Mouse (Mus musculus): ENCODE measurements at regions not wholly inside any gene's neighbourhood (a gene's known extent, or its start where the extent isn't known, plus 50 kb on each side); places are given as distances from the start of the nearest gene placed in this dataset.

DNA sequence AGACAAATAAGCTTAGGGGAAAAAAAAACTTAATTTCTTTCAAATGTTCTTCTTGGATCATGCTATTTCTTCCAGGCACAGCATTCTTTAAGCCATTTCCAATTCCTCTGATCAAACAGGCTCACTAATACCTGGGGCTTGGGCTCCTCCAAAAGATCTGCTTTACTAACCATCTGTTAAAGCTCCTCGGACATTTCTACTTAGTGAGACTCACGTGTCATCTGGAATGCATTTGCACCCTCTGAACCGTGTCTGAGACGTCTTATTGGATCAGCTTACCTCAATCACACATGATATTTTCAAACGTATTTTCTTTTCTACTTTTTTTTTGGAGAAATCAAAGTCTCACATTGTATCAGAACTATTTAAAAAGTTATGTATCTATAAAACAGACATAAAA, 132.4 kb downstream of the Npr3 start:
- no peak for DNase-seq (ENCODE audit: low spot score)

GRCm38 (mm10) chr15:11770596-11770995, 136.5 kb downstream of the Npr3 start:
- peak; percentile 58 for DNase-seq (ENCODE audit: low spot score)

DNA sequence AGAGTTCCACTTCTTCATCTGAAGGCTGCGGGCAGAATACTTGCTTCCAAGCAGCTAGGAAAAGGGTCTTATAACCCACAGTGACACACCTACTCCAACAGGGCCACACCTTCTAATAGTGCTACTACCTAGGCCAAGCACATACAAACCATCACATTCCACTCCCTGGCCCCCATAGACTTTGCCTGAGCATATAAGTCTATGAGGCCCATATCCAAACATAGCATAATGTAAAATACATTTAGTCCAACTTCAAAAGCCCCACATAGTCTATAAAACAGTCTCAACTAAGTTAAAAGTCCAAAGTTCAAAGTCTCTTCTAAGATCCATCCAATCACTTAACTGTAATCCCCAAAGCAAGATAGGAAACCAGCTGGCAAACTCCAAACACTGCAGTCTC, 149.1 kb downstream of the Npr3 start:
- no peak for DNase-seq (ENCODE audit: low spot score)

- DNase-seq (ENCODE audit: low spot score): no peak
Observed at GRCm38 (mm10) chr15:11756786-11757185, 150.3 kb downstream of the Npr3 start.

- DNase-seq (ENCODE audit: low spot score): peak; percentile 84
Observed at GRCm38 (mm10) chr15:11753216-11753615, 153.9 kb downstream of the Npr3 start.

GRCm38 (mm10) chr15:11750893-11751292, 156.2 kb downstream of the Npr3 start:
- no peak for DNase-seq (ENCODE audit: low spot score)

DNA sequence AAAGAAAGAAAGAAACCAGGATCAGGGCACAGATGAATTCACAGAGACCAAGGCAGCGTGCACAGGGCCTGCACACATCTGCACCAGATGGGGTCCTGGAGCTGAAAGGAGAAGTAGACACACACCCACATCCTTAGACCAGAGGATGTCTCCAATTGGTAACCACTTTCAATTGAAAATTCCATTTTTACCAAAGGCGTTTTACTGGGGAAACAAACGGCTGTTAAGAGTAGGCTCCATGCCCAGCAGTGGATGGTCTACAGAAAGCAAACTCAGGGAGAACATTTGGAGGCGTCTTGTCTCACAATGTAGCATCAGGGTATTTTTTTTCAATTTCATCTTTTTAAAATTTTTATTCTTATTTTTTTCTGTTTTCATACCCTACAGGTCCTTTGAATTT, 157.6 kb downstream of the Npr3 start:
- DNase-seq (ENCODE audit: low spot score): no peak

DNA sequence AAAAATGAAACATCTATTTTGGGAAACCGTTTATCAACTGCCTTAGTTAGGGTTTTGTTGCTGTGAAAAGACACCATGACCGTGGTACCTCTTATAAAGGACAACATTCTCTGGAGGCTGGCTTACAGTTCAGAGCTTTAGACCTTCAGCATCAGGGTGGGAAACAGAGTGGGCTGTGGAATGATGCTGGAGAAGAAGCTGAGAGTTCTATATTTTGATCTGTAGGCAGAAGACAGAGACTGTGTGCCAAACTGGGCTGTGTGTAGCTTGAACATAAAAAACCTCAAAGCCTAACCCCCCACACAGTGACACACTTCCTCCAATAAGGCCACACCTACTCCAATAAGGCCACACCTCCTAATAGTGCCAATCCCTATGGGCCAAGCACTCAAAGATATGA, 158.8 kb downstream of the Npr3 start:
- no peak for DNase-seq (ENCODE audit: low spot score)

DNA sequence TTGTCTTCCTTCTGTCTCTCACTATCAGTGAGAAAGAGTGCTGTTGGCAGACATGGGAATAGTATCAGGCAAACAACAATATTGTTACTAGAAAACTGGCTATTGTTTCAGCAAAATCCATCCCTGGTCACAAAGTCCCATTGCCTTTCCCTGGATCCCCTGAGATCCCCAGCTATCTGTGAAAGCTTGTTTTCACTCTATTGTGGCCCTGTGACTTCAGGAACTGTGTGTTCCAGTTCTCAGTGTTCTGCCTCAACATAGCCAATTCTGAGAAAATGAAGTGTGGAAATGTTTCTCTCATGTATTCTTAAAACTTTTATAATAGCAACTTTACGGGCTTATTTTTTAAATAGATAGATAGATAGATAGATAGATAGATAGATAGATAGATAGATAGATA, 160.3 kb downstream of the Npr3 start:
- no peak for DNase-seq (ENCODE audit: low spot score)

DNA sequence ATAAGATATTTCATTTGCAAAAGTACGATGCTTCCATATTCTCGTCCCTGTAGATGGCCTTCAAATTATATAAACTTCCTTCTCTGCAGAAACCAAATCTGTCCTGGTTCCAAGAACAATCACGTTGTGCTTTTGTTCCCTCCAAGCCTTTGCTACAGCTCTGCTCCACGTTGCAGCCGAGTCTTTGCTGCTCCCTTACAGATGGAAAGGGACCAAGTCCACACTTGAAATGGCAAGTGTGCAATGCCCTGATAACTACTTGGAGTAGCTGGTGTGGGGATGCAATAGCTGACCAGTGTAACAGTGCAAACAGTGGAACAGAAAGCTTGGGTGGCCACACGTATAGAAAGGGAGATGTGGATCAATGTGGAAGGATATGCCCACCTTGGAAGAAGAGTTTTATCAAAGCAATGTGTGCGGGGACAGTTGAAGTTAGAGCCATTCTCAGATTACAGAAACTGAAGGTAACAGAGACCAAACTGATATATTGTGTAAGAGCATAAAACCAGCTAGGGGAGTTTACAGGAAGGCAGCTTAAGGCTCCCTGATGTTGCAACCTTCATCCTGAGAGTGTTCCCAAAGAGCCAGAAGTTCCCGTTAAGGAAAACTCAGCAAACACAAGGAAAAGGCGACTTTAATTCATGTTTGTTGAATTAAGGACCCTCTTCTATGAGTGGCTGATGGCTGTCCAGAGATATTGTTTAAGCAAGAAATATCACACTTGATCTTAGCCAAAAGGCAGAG, 161.3 kb downstream of the Npr3 start:
- DNase-seq (ENCODE audit: low spot score): no peak

DNA sequence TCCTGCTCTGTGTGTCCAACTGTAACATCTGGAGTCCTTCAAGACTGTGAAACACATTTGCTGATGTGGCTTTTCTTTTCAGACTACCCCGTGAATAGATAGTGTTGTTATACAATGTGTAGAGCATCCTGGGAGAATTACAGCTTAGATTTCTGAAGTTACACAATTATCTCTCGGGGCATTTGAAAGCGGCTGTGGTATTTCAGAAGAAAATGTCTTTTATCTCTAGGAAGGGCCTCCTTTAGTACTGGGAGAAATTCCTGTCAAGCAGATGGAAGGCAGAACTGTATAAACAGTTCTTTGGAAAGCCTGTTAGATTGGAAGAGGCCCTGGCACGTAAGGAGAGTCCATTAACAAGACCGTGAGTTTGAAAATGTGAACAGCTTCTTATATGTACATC, 162.2 kb downstream of the Npr3 start:
- no peak for DNase-seq (ENCODE audit: low spot score)

DNA sequence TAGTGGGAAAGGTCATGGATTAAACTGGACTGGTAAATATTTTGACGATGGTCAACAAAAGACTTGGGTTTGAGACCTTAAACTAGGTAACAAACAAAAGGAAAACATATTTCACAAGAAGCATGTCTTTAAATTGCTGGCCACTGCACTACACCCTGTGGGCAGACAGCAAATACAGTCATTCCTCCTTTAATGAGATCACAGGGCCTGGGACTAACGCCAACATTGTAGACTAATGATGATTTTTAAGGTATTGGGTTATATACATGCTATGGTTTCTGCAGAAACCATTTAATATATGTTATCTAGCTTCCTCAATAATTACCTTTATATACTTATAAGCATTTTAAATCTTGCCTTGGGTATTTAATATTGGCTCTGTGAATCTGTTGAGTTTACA, 162.8 kb downstream of the Npr3 start:
- DNase-seq (ENCODE audit: low spot score): peak; percentile 20

GRCm38 (mm10) chr15:11742820-11743219, 164.3 kb downstream of the Npr3 start:
- DNase-seq (ENCODE audit: low spot score): no peak

DNA sequence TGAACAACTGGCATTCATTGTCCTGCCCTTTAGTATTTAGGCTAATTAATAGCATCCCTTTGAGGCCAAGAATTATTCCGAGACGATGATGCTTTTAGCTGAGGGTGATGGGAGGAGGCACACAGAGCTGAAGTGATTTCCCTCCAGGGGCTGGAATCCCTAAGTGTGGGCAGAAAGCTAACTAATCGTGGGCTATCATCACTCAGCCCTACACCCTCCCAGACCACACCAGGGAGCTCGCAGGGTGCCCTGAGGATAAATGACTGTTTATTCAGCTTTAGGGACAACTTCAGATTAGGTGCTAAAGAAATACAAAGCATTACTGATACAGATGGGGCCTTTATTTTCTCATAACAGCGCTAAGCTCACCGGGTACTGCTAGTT, 164.7 kb downstream of the Npr3 start:
- no peak for DNase-seq (ENCODE audit: low spot score)

- no peak for DNase-seq (ENCODE audit: low spot score)
Observed at GRCm38 (mm10) chr15:11741598-11742345, 165.3 kb downstream of the Npr3 start.

GRCm38 (mm10) chr15:11737436-11738000, 169.6 kb downstream of the Npr3 start:
- no peak for DNase-seq (ENCODE audit: low spot score)

DNA sequence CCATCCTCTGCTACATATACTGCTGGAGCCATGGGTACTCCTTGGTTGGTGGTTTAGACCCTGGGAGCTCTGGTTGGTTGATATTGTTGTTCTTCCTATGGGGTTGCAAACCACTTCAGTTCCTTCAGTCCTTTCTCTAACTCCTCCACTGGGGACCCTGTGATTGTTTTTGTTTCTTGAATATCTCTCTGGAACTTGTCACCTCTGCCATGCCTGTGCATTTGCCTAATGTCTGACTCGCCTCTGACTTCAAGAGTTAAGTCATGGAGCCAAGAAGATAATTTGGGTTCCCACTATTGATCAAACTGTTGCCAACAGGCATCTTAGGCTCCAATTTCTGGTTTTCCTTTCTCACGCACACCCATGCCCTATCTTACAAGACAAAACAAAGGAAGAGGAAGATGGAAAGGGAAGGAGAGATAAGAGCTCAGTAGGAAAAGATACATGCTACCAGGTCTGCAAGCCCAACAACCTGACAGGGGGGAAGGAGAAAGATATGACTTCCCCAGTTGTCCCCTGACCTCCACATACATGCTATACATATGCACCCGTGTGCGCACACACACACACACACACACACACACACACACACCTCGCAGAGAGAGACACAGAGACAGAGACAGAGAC, 172.3 kb downstream of the Npr3 start:
- no peak for DNase-seq (ENCODE audit: low spot score)

DNA sequence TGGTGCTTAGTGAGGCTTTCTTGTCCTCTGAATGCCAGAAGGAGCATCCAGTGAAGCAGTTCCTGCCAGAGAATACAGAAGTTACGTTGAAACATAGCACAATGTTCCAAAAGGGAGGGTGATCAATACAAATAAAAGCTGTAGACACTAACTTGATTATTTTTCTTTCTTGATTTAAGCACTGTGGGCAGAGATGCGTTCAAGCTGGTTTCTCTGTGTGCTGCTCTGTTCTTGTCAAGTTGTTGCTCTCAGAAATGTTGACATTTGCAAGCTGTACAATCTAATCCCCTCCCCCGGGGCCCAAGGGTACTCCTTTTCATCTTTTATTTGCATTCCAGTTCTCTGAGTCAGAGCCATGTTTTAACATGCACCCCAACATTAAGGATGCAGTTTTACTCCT, 177.7 kb downstream of the Npr3 start:
- DNase-seq (ENCODE audit: low spot score): no peak

GRCm38 (mm10) chr15:11725620-11726530, 181.2 kb downstream of the Npr3 start:
- no peak for DNase-seq (ENCODE audit: low spot score)

- no peak for DNase-seq (ENCODE audit: low spot score)
Observed at GRCm38 (mm10) chr15:11720645-11721044, 186.4 kb downstream of the Npr3 start.

- peak; percentile 81 for DNase-seq (ENCODE audit: low spot score)
Observed at GRCm38 (mm10) chr15:11716168-11716842, 190.8 kb downstream of the Npr3 start.
